Mouse (Mus musculus) cortical plate, adult 2 months (tissue): ENCODE results near the gene Cpt1a.
A peak's percentile ranks its signal among the peaks of the same experiment; 100 is the strongest.

Source experiments
- CTCF ChIP-seq: fragments of 200-500 bp; IDR thresholded peaks from 2 replicates; pipeline ENCODE4 v1.5.1; 2011; ENCODE audit warnings: mild to moderate bottlenecking, control low read depth, low read length; ENCODE audit not compliant: insufficient read depth; ENCODE audit errors: extremely low read depth
- POLR2A ChIP-seq: fragments of 200-500 bp; IDR thresholded peaks from 2 replicates; pipeline ENCODE4 v1.6.1; 2011; ENCODE audit warnings: mild to moderate bottlenecking, low read length, control low read depth; ENCODE audit not compliant: insufficient read depth; ENCODE audit errors: extremely low read depth

GRCm38 (mm10) chr19:3292028-3292427 lies 30.1 kb upstream of the Cpt1a start:
- TF ChIP-seq CTCF = peak; percentile 84
- TF ChIP-seq POLR2A = no peak
